Mouse (Mus musculus): ENCODE results near the gene Vmn1r171.
"Not testable (repeated sequence)": the region's sequence is repeated elsewhere in the genome, so short reads cannot be mapped to it uniquely, and the experiment has no call there.

The Vmn1r171 gene

GRCm38 (mm10) chr7:23630422-23630821, at the start of gene Vmn1r171:
Vmn1r171 (plus strand) TSS chr7:23630722.
- no peak for DNase-seq (ENCODE audit: inconsistent age in 2 of 2, low spot score in 1 of 2)

GRCm38 (mm10) chr7:23605875-23606274, 24.6 kb upstream of the Vmn1r171 start, which contains the start of gene Vmn1r170:
Vmn1r170 (plus strand) TSS chr7:23606175.
- DNase-seq (ENCODE audit: inconsistent age in 2 of 2, low spot score in 1 of 2) = not testable (repeated sequence)

- DNase-seq (ENCODE audit: inconsistent age in 2 of 2, low spot score in 1 of 2) = no peak
These were observed 27.5 kb downstream of the Vmn1r171 start, which contains the start of gene Vmn1r172 for GRCm38 (mm10) chr7:23658016-23658415. Vmn1r172 (plus strand) TSS chr7:23658316.

Measured in adrenal gland, adult (tissue).